Mouse (Mus musculus): ENCODE results near the gene Stradb.
A peak's percentile ranks its signal among the peaks of the same experiment; 100 is the strongest.

Gene Stradb

DNA sequence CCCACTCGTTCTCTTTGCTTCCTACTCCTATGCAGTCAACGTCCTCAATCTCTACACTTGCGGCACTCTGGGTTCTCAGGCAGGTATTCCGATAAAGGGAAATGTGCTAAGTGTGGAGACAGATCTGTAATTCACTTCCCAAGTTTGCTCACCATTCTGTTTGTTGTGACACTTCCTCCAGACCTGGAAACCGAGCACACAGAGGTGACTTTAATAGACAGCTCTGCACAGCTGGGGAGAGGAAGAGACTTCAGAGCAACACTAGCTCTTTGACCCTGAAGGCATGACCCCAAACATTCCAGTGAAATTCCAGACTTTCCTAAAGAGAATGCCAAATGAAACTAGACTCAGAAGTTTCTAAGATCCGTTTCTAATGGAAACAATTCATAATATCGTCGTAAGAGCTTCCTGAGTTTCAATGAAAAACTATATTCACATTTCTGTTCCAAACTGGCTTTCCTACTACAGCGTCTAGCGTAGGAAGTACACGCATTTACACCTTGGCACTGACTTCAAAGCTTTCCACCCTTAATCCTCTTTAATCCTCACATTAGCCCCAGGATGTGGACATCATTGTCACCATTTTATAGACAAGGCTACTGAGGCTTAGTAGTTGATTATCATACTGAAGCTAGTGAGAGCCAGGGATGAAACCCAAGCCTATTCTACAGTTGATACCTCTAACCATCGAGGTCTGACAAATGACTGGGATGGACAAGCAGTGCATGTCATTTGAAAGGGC, 12.0 kb upstream of the Stradb start:
- DNase-seq: no peak

DNA sequence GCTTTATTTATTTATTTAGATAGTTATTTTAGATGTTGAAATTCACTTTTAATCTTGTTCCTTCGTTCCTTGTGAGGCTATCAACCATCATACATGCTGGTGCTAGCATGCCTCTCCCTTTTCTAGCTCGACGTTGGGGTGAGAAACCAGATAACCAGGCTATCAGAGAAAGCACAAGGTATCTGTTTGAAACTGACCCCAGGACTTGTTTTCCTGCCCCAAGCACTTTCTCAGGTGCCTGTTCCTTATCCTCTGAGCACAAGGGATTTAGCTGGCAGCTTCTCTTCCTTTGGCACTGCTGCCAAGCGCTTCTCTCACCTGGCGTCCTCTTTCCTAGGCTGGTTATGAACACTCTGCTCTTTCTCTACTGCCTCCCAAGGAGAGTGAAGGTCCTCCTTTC, 10.9 kb upstream of the Stradb start:
- peak; percentile 35 for DNase-seq

DNA sequence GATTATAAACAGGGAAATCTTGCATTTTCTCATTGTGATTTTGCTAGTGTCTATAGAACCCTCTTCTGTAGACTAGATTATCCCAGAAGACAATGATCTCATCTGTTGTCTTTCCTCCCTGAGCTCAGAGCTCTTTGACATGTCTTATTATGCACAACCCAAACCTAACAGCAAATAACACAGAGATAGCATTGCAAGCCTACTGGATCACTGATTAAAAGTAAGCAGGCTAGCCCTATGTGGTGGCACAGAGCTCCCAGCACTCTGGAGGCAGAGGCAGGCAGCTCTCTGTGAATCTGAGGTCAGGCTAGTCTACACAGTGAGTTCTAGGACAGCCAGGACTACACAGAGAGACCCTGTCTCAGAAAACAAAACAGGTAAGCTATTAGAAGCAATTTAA, 10.5 kb upstream of the Stradb start:
- DNase-seq: no peak

DNA sequence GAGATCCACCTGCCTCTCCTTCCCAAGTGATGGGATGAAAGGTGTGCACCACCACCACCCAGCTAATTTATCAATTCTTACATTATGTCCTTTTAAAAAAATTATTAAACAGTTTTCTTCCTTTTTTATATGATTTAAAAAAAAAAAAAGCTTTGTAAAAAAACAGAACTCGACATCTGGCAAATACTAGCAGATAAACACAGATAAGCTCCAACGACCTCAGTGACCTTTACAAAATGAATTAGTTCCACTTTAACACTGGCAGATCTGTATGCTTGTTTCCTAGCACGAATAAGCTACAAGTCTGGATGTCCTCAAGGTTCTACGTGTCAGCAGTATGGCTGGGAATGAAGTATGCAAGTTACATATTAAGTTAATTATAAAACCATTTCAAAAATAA, 5.8 kb upstream of the Stradb start:
- no peak for DNase-seq

DNA sequence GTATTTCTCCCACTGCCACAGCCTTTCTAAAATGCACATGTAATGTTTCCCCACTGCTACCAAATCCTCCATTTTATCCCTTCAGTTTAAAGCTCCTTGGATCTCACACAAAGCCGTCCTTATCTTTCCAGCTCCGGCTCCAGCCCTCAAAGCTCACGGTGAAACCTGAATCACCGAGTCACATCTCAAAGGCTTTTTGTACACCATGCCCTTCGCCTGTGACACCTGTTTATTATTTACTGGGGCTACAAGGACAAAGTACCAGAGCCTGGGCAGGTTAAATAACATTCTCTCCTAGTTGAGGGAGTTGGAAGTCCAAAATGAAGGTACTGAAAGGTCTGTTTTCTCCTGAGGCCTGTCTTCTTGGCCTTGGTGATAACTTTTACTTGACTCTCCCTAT, 3.3 kb upstream of the Stradb start:
- no peak for DNase-seq

DNA sequence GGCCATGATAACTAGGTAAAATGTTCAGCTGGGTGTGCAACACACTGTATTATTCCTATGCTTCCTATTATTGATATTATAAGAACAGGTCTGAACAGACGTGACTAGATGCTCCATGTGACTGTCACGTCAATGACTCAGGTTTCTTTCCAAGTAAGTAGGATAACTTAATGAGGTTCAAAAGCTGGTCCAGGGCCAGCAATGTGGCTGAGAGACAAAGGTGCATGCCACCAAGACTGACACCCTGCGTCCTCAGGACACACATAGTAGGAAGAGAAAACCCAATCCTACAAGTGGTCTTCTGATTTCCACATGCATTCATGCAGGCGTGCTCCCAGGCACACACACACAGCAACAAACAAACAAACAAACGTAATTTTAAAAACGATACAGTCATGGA, 2.2 kb upstream of the Stradb start:
- DNase-seq: peak; percentile 22

DNA sequence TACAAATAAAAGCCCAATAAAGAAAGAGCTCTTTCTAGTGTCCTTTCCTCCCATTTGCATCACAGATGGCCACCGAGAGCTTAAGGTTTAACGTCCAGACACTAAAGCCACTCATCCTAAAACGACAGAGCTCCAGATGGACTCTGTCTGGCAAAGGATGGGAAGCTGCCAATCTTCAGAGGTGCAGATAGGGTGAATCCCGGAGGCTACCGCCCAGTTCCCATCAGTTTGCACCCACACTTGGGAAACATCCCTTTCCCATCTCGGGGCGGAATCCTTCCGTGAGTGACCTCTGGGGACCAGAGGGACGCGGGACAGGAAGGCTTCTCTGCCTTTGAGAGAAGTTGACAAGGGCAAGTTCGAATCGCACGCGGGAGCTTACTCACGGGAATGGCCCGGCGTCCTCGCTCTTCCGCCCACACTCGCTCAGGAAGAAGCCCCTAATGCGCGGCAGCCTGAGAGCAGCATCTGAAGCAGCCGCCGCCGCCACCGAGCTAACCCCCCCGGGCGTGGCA, 414 bp upstream of the Stradb start:
- peak; percentile 84 for DNase-seq

DNA sequence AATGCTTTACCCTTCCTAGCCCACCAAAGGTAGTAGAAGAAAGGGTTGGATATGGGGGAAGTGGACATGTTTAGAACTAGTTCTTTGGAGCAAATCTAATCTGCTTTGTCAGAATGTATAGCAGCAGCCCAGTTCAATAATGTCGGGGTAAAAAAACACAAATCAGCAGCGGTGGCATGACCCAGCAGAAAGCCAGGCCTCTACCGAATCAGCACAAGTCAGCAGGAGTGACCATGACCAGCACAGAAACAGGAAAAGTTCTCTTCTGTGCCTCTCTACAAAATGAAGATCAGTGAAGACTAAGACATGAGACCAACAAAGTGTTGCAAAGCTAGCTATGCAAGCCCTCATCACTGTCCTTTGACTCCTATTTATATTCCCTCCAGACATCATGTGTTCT, 9.0 kb downstream of the Stradb start:
- DNase-seq: no peak

DNA sequence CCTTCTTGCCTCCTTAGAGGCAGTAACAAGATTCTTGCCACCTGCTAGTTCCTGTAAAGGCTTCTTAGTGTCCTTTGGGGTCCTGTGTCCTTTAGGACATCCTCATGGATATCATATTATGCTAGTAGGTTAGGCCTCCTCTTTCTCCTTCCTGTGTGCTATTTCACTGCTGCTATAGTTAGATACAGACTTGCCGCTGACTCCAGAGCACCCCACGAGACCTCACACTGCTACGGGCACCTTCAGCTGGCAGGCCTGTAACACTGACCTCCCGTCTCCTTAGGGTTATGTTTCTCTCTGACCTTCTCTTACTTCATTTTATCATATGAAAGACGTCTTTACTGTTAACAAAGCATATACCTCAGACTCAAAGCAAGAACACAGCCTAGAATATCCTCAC, 11.3 kb downstream of the Stradb start:
- DNase-seq: no peak

DNA sequence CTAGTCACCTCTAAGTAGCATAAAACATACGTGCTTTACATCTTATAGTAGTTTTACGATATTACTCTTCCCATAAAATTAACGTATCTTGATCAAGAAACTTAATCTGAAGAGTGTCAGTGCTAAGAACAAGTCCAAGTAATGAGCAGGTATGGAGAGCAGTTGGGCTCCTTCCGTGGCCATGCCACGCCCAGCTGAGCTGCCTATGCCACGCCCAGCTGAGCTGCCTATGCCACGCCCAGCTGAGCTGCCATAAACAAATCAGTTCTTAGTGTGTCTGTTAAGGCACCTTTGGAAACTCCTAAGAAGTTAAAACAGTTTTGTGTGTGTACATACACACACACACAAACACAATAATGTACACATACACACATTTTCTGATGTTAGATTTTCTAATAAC, 19.8 kb downstream of the Stradb start:
- no peak for DNase-seq

DNA sequence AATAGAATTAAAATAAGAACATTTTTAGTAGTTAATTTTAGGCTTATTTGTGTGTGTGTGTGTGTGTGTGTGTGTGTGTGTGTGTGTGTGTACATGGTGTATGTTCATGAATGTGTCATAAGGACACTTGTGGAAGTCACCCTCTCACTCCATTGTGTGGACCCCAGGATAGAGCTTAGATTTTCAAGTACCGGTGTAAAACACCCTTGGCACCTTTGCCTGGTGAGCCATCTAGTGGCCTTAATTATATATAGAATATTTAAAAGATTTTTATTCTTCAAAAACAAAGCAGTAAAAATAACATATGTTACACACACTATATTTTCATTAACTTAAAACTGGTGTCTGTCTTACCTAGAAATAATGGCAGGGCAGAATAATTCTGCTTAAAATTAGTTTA, 20.4 kb downstream of the Stradb start:
- no peak for DNase-seq

DNA sequence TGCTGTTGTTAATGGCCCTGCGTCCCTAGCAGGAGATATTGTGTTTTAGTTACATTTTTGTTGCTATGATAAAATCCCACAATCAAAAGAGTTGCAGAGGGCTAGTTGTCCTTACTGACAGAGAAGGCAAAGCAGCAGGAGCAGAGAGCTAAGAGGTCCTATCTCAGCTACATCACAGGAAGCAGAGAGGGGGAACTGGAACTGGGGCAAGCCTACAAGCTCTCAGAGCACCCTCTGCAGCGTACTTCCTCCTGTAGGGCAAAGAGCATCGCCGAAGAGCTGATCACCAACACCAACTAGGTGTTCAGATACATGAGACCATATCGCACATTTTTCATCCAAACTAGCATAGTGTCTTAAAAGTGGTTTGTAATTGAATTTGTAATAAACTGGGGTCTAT, 22.0 kb downstream of the Stradb start:
- no peak for DNase-seq

DNA sequence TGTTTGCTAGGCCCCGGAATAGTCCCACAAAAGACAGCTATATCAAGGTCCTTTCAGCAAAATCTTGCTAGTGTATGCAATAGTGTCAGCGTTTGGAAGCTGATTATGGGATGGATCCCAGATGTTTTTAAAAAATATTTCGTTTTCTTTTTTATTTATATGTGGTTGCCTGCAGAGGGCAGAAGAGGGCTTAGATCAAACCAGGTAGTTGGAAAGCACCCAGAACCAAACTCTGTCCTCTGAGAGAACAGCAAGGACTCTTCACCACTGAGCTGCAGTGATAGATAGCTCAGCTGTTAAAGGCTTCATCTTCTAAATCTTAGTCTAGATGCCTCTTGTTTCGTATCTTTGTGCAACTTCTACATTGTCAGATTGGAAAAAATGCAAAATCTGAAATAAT, 35.9 kb downstream of the Stradb start:
- DNase-seq: no peak

DNA sequence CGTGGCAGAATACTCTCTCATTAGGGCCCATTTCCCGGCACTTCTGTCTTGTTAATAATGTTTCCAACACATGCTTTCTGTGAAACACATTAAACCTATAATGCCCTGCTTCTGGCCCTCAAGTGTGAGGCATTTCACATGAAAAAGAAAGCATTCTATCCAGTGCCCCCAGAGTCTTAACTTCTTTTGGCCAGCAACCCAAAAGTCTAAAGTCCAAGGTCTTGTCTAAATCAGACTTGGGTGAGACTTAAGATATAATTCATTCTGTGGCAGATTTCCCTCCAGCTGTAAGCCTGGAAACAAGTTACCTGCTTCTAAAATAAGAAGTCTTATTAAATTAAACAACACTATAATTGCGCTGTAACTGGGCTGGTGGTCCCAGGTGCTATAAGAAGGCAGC, 48.2 kb downstream of the Stradb start:
- no peak for DNase-seq

DNA sequence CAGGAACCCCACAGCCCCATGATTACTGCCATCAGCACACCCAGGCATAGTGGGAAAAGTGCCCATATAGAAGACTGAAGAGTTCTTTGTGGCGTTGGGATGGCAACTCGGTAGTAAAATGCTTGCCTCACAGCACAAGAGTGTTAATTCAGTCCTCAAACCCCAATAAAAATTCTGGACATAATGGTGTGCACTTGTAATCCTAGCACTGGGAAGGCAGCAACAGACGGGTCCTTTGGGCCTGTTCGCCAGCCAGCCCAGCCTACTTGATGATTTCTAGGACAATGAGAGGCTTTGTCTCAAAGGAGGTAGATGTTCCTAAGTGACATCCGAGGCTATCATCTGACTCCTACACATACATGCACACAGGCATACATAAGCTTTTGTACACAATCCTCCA, 64.4 kb downstream of the Stradb start:
- no peak for DNase-seq

All from cerebellum, adult 9-11 months (tissue).